Mouse (Mus musculus) neural tube, embryonic 15.5 days (tissue): ENCODE data around the gene Nr1h4. TPM values are rescaled to one million over a fixed set of nuclear protein-coding genes. Genes with fewer than 3 reads are reported as not detected.

Source experiments
- ATAC-seq: fragments of 200-750 bp; cut with Nextera tagmentation; 2 replicates; pipeline ENCODE4 v1.8.0; 2017; ENCODE audit warnings: mild to moderate bottlenecking, moderate TSS enrichment, moderate library complexity; ENCODE audit not compliant: low FRiP score
- H3K27ac ChIP-seq: fragments of 300-500 bp; sonication (generic); replicated peaks from 2 replicates; pipeline ENCODE4 v1.5.1; 2015; ENCODE audit warnings: mild to moderate bottlenecking, inconsistent platforms
- H3K27me3 ChIP-seq: fragments of 300-500 bp; sonication (generic); replicated peaks from 2 replicates; pipeline ENCODE4 v1.6.1; 2015; ENCODE audit warnings: inconsistent platforms
- H3K36me3 ChIP-seq: fragments of 300-500 bp; sonication (generic); 2 replicates; pipeline ENCODE4 v1.6.1; 2015; ENCODE audit warnings: inconsistent platforms
- H3K4me1 ChIP-seq: fragments of 300-500 bp; sonication (generic); 2 replicates; pipeline ENCODE4 v1.6.1; 2015; ENCODE audit warnings: inconsistent platforms
- H3K4me2 ChIP-seq: fragments of 300-500 bp; sonication (generic); 2 replicates; pipeline ENCODE4 v1.6.1; 2015; ENCODE audit warnings: inconsistent platforms, mild to moderate bottlenecking, moderate library complexity
- H3K4me3 ChIP-seq: fragments of 300-500 bp; sonication (generic); replicated peaks from 2 replicates; pipeline ENCODE4 v1.5.1; 2015; ENCODE audit warnings: mild to moderate bottlenecking, inconsistent platforms
- H3K9ac ChIP-seq: fragments of 300-500 bp; sonication (generic); replicated peaks from 2 replicates; pipeline ENCODE4 v1.6.1; 2015; ENCODE audit warnings: mild to moderate bottlenecking, inconsistent platforms
- H3K9me3 ChIP-seq: fragments of 300-500 bp; sonication (generic); replicated peaks from 2 replicates; pipeline ENCODE4 v1.6.1; 2016; ENCODE audit warnings: inconsistent platforms
- WGBS: fragments of 180-500 bp; shearing (Covaris S2); methylation state at CpG from one replicate; pipeline ENCODE4 v1.1.7; 2015; ENCODE audit warnings: mixed read lengths; 5-methylcytosine and 5-hydroxymethylcytosine counted together
- polyA plus RNA-seq: library from polyadenylated mRNA; unstranded; fragments of >200 nt; fragmentation: Nextera tagmentation; extraction: Ambion mirVana; gene quantifications from 2 replicates; pipeline ENCODE4 v1.2.1, GENCODE M21; 2015

Nr1h4 gene
- polyA plus RNA-seq, 1 experiment from 2014 or later: not detected

DNA sequence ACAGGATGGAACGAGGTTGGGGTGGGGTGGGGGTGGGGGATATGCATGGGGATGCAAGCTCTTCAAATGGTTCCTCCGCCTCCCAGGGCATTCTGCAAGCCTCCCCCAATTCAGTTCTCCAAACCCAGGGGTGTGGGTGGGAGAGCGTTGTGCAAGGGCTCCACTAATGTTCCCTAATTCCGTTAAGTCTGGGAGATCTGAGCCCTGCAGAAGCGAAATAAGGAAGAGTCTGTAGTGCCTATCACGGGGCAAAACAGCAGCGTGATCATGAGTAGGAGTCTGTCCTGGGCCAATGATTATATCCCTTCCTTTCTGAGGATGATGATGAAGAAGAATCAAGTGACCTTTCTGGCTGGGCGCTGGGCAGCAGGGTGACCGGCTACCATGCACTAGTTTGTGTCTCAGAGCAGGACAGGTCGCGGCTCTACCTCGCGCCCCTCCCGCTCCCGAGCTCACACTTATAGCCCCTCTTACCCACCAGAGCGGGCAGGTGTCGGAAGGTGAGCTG, 90.2 kb downstream of the Nr1h4 start:
- Histone ChIP-seq H3K4me2 (peak overlapping the region; percentile 88), H3K9ac (peak overlapping the region; percentile 62), H3K27ac (peak overlapping the region; percentile 63; the same call in 1 of the 2 replicates), H3K4me3 (peak overlapping the region; percentile 79), H3K36me3 (no peaks in the 10 kb centered on the region), H3K27me3 (peaks cover 17% of the 10 kb centered on the region), H3K4me1 (peaks cover 14% of the 10 kb centered on the region), H3K9me3 (no peaks in the 10 kb centered on the region)
- WGBS: 2% methylated on average over 17 of the region's 17 CpGs
- ATAC-seq: peak; percentile 42; the same call in 1 of the 2 replicates

DNA sequence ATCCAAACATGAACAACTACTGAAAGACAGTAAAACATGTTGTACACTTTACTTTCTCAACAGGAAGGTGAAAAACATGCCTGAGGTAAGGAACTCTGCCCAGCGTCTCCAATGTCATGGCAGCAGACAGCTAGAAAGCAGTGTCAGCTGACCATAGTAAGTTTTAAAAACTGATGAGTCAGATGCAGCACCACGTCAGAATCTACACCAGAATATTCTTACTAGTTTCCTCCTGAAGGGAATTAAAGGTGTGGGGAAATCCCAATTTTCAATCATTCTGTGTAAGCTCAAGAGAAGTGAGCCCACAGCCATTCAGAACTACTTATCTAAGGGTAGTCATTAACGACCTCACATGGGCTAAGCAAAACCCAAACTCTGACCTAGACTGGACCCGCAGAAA, 90.7 kb downstream of the Nr1h4 start:
- peak overlapping the region; percentile 88 for H3K4me2 ChIP-seq
- no peaks in the 10 kb centered on the region for H3K9me3 ChIP-seq
- 27% methylated on average over 4 of the region's 4 CpGs for WGBS
- H3K27ac ChIP-seq: no peak overlapping the region
- H3K27me3 ChIP-seq: peaks cover 22% of the 10 kb centered on the region
- H3K4me1 ChIP-seq: peaks cover 14% of the 10 kb centered on the region
- no peaks in the 10 kb centered on the region for H3K36me3 ChIP-seq
- H3K4me3 ChIP-seq: peak overlapping the region; percentile 79
- H3K9ac ChIP-seq: peak overlapping the region; percentile 62
- no peak for ATAC-seq

DNA sequence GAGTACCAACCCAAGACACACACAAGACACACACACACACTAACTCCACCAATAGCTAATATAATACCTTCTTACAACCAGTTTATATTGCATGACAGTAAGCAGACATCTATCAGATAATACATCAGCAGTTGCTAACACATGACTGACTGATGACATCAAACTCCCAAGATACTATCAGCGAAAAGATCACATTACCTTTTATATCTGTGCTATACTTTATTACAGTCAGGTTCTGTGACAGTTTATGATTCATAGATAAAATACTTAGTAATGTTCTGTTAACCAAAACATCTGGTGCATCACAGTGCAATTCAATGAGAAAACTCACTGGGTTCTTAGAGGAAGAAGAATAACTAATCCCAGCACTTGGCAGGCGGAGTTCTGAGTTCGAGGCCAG, 91.4 kb downstream of the Nr1h4 start:
- Histone ChIP-seq H3K9ac (no peak overlapping the region), H3K36me3 (no peaks in the 10 kb centered on the region), H3K9me3 (no peaks in the 10 kb centered on the region), H3K4me2 (no peak overlapping the region), H3K4me3 (no peak overlapping the region), H3K27ac (no peak overlapping the region), H3K4me1 (peaks cover 14% of the 10 kb centered on the region), H3K27me3 (peaks cover 27% of the 10 kb centered on the region)
- ATAC-seq: no peak
- WGBS: 95% methylated on average over 3 of the region's 3 CpGs

DNA sequence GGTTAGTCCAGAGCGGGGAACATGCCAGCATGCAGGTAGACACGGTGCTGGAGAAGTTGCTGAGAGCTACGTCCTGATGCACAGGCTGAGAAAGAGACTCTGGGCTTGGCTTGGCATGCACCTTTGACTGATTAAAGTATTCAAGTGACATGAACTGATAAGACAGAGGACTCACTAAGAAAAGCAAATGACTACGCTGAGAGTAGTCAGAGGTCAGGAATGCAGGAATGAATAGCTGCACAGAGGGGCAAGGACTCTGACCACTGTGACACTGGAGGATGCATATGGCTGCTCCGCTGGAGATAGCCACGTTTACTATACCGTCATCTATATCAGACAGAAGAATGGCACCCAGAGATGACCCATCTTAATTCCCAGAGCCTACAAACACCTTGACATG, 94.0 kb downstream of the Nr1h4 start:
- Histone ChIP-seq H3K27ac (no peak overlapping the region), H3K4me2 (no peak overlapping the region), H3K27me3 (peaks cover 28% of the 10 kb centered on the region), H3K4me1 (peaks cover 24% of the 10 kb centered on the region), H3K9ac (no peak overlapping the region), H3K9me3 (no peaks in the 10 kb centered on the region), H3K36me3 (no peaks in the 10 kb centered on the region), H3K4me3 (no peak overlapping the region)
- no peak for ATAC-seq
- 93% methylated on average over 7 of the region's 7 CpGs for WGBS

DNA sequence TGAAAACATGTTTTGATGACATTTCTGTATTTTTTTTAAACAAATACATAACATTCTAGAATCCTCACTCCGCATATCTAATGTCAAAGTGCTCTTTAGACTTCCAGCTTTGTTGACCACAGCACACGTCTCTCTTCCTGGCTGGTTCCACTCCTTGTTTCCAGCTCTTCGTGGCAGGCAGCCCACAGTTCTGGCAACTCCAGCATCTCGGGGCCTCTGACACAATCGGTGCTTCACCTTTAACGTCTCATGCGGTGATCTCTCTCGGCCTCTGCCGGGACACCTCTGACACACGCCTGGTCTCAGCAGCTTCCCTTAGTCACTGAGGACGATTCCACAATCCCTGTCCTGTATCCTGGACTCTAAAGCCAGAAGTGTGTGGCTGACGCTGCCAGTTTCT, 95.4 kb downstream of the Nr1h4 start:
- Histone ChIP-seq H3K4me1 (peaks cover 16% of the 10 kb centered on the region), H3K4me3 (no peak overlapping the region), H3K27ac (no peak overlapping the region), H3K36me3 (no peaks in the 10 kb centered on the region), H3K27me3 (peaks cover 33% of the 10 kb centered on the region), H3K4me2 (no peak overlapping the region), H3K9ac (no peak overlapping the region), H3K9me3 (no peaks in the 10 kb centered on the region)
- no peak for ATAC-seq
- 82% methylated on average over 12 of the region's 12 CpGs for WGBS

DNA sequence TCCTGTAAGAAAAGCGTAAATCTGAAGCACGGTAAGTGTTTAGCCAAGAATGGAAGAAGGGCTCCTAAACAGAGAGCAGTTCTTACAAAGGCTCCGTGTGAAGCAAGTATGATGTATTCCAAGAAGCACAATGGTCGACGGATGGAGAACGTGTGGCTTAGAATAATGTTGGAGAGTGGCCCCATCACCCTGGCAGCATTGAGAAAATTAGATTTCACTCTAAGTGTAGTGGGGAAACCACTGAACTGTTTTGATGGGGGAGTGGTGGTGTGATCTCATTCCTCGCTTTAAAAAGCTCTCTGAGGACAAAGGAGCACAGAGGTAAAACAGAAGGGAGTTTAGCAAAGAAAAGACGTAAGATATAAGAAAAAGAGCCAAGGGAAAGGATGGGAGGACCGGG, 95.9 kb downstream of the Nr1h4 start:
- no peak overlapping the region for H3K4me3 ChIP-seq
- H3K27ac ChIP-seq: no peak overlapping the region
- H3K9ac ChIP-seq: no peak overlapping the region
- ATAC-seq: no peak
- 53% methylated on average over 9 of the region's 9 CpGs for WGBS
- peaks cover 33% of the 10 kb centered on the region for H3K27me3 ChIP-seq
- peaks cover 11% of the 10 kb centered on the region; the same call in 1 of the 2 replicates for H3K4me1 ChIP-seq
- no peaks in the 10 kb centered on the region for H3K36me3 ChIP-seq
- no peaks in the 10 kb centered on the region for H3K9me3 ChIP-seq
- no peak overlapping the region for H3K4me2 ChIP-seq

DNA sequence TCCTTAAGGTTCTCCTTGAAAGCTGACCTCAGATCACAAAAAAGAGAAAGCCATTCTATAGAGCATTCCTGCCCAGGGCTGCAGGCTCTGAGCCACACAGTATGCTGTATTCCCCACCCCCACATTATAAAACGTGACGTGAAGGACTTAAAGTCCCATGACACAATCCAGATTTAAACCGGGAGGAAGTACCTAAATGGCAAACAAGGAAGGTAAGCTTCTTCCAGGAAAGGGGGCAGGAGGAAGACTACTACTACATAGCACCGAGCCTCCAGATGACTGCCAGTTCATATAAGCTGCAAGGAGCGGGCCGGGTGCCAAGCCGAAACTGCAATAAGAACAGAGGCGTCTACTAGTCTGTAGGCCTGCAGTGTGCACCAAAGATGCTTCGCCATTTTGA, 97.5 kb downstream of the Nr1h4 start:
- peaks cover 26% of the 10 kb centered on the region for H3K27me3 ChIP-seq
- 0 out of 2 replicates have a peak, but pooled peaks cover 10% of the 10 kb centered on the region for H3K4me1 ChIP-seq
- H3K9ac ChIP-seq: no peak overlapping the region
- WGBS: 48% methylated on average over 9 of the region's 9 CpGs
- no peaks in the 10 kb centered on the region for H3K9me3 ChIP-seq
- H3K4me2 ChIP-seq: no peak overlapping the region
- H3K4me3 ChIP-seq: no peak overlapping the region
- peak; percentile 50; the same call in 1 of the 2 replicates for ATAC-seq
- H3K36me3 ChIP-seq: no peaks in the 10 kb centered on the region
- no peak overlapping the region for H3K27ac ChIP-seq

DNA sequence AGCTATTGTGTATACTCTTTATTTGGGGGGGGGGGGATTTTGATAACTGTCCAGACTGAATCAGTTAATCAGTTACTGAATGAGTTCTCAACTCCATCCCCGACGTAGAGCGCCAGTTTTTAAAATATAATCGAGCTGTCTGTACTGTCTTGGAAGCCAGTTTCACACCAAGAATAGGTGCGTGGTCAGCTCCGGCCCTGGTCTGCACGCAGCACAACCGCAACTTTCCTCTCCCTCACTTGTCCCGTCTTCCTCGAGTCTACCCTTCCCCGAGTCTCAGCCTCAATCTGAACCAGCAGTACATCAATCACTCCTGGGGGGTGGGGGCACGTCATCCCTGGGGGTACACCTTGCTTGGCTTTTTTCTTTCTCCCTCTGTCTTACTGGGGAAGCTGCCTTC, 98.0 kb downstream of the Nr1h4 start:
- H3K4me3 ChIP-seq: no peak overlapping the region
- 0 out of 2 replicates have a peak, but pooled peaks cover 10% of the 10 kb centered on the region for H3K4me1 ChIP-seq
- WGBS: 48% methylated on average over 12 of the region's 12 CpGs
- no peaks in the 10 kb centered on the region for H3K9me3 ChIP-seq
- peaks cover 26% of the 10 kb centered on the region for H3K27me3 ChIP-seq
- ATAC-seq: no peak
- H3K9ac ChIP-seq: no peak overlapping the region
- H3K4me2 ChIP-seq: peak overlapping the region; percentile 25
- no peak overlapping the region for H3K27ac ChIP-seq
- H3K36me3 ChIP-seq: no peaks in the 10 kb centered on the region; the same call in 1 of the 2 replicates

DNA sequence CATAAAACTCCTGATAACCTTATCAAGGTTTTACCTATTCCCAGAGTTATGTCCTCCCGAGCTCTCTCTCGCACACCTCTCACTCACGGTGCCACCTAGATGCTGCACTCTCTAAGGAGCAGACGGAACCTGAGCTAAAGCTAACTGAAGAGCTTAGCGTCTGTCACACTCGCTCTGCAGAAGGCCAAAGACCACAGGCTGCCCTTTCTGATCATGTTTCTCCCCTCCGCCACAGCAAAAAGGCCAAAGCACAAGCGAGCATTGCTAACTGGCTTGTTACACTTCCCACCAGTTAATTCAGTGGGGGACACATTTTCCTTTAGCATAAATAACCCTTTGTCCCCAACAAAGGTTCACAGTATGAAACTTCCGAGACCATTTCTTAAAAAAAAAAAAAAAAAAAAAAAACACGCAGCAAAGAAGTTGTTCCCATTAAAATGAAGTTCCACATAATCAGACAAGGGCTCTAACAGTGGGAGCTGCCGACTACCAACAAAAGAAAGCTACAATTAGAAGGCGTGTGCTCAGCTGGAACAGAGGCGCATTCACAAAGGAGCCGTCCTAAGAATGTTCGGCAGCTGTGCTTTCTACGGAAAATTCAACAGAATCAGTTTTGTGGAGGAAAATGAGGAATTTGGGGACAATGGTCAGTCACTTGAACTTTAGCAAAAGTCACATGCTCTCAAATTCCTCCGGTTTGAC, 98.7 kb downstream of the Nr1h4 start:
- H3K4me3 ChIP-seq: 0 out of 2 replicates have a peak overlapping the region, but pooled peaks have one; percentile 0

DNA sequence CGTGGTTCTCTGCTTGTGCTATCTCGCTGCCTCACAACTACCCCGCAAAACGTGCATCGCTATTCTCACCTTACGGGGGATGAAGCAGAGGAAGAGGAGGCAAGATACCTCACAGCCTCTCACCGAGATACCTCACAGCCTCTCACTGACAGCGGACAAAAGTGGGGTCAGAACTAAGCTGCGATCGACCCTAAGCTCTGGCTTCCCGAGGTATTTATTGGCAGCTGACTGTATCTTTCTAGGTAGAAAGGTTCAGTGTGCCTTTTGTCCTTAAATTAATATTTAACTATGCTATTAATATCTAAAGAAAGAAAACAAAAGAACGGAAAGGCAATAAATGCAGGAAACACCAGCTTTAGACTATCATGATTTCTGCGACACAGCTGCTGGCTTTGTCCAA, 100.6 kb downstream of the Nr1h4 start:
- H3K27me3 ChIP-seq: peaks cover 16% of the 10 kb centered on the region
- no peak for ATAC-seq

More for the DNA sequence above, 98.7 kb downstream of the Nr1h4 start:
- no peak overlapping the region for H3K9ac ChIP-seq
- 0 out of 2 replicates have a peak, but pooled peaks cover 10% of the 10 kb centered on the region for H3K4me1 ChIP-seq
- ATAC-seq: no peak
- no peaks in the 10 kb centered on the region; the same call in 1 of the 2 replicates for H3K36me3 ChIP-seq
- H3K27ac ChIP-seq: no peak overlapping the region
- peaks cover 26% of the 10 kb centered on the region for H3K27me3 ChIP-seq
- peak overlapping the region; percentile 25 for H3K4me2 ChIP-seq
- no peaks in the 10 kb centered on the region for H3K9me3 ChIP-seq
- 24% methylated on average over 17 of the region's 17 CpGs for WGBS

DNA sequence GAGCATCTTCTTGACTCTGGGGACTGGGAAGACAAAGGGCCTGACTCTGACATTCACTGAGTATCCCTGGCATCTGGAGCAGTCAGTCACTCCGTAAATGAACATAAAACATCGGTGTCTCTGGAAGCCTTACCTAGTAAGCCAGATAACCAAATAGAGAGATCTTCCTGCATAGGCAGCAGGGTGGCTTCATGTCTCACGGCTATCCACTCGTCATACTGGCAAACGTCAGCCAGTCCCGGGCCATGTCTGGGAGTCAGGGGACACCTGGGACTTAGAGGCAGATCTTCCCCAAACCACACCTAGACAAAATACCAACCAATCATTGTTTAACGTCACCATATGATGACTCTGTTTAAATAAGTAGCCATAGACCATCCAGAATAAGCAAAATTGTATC, 102.6 kb downstream of the Nr1h4 start:
- no peak for ATAC-seq
- Histone ChIP-seq H3K4me3 (no peak overlapping the region), H3K27me3 (peaks cover 8% of the 10 kb centered on the region), H3K9ac (no peak overlapping the region), H3K4me2 (no peak overlapping the region), H3K4me1 (0 out of 2 replicates have a peak, but pooled peaks cover 6% of the 10 kb centered on the region), H3K36me3 (no peaks in the 10 kb centered on the region; the same call in 1 of the 2 replicates), H3K27ac (no peak overlapping the region), H3K9me3 (no peaks in the 10 kb centered on the region)
- 91% methylated on average over 7 of the region's 7 CpGs for WGBS

More for the DNA sequence above, 100.6 kb downstream of the Nr1h4 start:
- 0 out of 2 replicates have a peak, but pooled peaks cover 10% of the 10 kb centered on the region for H3K4me1 ChIP-seq
- H3K9ac ChIP-seq: no peak overlapping the region
- H3K27ac ChIP-seq: no peak overlapping the region
- no peak overlapping the region for H3K4me3 ChIP-seq
- WGBS: 80% methylated on average over 13 of the region's 13 CpGs
- no peaks in the 10 kb centered on the region; the same call in 1 of the 2 replicates for H3K36me3 ChIP-seq
- no peak overlapping the region for H3K4me2 ChIP-seq
- H3K9me3 ChIP-seq: no peaks in the 10 kb centered on the region

DNA sequence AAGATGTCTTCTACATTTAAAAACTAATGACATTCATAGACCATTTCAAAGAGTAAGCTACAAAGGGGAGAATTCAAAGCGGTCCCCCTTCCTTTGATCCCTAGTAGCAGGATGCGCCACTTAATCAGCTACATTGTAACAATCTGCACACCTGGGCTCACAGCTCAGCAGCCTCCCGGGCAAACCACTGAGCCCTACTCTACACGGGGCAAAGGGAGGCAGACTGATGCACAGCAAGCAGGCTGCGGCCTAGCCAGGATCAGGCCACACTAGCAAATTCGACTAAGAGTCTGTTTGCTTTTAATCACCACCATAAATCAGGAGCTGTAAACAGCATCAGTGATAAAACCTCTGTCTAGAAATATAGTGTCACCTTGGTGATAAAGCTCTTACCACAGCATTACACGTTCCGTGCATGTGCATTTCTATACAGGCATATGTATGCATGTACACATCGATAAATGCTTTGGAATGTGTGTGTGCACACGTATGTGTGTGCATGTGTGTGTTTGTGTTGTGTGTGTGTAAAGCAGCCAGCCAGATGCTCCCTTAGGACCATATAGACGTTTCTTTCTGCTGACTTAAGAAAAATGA, 108.5 kb downstream of the Nr1h4 start:
- no peak overlapping the region for H3K4me2 ChIP-seq
- H3K27me3 ChIP-seq: no peaks in the 10 kb centered on the region
- H3K4me3 ChIP-seq: no peak overlapping the region
- WGBS: 71% methylated on average over 11 of the region's 11 CpGs
- no peaks in the 10 kb centered on the region for H3K9me3 ChIP-seq
- 0 out of 2 replicates have a peak, but pooled peaks have one; percentile 50 for ATAC-seq
- H3K27ac ChIP-seq: no peak overlapping the region
- H3K4me1 ChIP-seq: no peaks in the 10 kb centered on the region
- H3K36me3 ChIP-seq: no peaks in the 10 kb centered on the region
- H3K9ac ChIP-seq: no peak overlapping the region
